Mouse (Mus musculus): ENCODE measurements around the gene Cwc27.
A peak's percentile ranks its signal among the peaks of the same experiment; 100 is the strongest.

The Cwc27 gene

DNA sequence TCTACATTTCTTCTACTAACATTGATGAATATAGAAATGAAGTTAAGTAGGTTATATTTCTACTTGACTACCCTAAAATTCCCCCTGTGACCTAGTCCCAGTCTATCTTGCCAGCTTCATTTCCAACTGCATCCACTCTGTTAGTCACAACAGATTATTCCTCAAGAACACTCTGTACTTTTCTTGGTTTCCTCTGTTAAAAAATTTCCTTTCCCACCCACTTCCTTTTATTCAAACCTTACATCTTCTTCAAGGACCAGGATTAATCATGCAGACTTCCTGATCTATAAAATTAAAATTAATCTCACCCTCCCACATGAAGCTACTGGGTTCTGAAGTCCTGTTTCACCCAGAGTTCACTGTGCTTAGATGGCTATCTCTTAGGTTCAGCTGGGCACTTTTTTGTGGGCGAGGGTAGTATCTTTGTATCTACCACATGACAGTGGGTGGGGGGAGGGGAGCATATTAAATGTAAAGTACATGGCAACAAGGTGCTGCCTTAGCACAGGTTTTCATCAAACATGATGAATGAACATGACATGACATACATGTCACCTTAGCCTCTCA is 37.8 kb downstream of the Cwc27 start:
- no peak for DNase-seq (ENCODE audit: low spot score)

DNA sequence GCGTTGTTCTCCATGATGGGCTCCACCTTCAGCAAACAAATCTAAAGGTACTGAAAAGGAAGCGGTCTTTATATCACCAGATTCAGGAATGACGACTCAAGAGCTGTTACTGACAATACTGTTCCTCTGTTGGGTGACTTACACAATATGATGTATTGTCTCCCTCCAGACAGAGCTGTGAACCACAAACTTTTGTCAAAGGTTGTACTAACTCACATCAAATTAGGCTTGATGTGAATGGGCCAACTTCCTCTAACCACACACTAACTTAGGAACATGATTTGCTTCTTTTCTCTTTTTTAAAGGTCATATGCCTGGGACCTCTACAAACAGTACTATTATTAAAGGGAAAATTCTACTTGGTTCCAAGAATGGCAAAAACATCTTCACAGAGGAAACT is 53.7 kb downstream of the Cwc27 start:
- no peak for DNase-seq (ENCODE audit: low spot score)

DNA sequence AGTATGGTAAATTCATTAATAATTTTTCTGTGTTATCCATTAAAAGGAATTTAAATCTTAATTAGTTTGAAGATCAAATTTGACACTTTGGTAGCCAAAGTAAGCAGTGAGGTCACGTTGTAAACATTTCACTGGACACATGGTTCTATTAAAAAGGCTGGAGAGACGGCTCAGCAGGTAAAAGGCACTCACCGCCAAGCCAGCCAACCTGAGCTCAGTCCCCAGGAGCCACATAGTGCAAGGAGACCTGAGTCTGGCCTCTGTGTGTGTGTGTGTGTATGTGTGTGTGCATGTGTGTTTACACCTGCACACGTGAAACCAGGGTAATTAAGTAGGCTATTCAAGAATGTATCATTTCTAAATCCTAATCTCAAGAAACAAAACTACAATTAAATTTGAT is 54.5 kb downstream of the Cwc27 start:
- no peak for DNase-seq (ENCODE audit: low spot score)

DNA sequence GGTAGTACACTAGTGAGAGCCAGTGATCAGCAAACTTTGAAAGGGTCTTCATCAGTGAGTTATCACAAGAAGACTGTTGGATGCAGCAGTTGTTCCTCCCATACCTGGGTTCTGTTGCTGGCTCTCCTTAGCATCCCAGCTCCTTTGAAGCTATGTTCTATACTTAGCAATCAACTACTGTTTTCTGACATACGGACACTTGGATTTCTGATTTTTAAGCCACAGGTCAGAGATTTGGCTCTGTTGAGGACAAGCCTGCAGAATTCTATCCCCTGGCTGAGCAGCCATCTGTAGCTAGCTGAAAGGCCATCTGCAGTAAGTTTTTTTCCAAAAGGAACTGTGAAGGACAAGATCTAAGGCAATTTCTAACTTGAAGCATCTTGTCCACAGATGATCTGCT is 57.6 kb downstream of the Cwc27 start:
- no peak for DNase-seq (ENCODE audit: low spot score)

DNA sequence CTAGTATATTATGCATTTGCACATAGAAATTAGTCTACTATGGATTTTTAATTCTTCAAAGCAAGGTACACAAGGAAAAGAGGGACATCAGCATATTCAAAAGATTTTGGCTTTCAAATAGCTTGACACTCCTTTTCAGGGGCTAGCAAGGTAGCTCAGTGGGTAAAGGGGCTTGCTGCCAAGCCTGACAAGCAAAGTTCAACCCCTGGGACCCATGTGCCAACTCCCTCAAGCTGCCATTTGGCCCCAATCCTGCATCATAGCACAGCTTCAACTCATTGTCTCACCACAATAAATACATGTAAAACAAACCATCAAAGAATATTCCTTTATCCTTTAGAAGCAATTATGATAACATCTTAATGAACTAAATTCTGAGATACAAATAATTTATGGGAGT is 69.9 kb downstream of the Cwc27 start:
- DNase-seq (ENCODE audit: low spot score) = no peak

DNA sequence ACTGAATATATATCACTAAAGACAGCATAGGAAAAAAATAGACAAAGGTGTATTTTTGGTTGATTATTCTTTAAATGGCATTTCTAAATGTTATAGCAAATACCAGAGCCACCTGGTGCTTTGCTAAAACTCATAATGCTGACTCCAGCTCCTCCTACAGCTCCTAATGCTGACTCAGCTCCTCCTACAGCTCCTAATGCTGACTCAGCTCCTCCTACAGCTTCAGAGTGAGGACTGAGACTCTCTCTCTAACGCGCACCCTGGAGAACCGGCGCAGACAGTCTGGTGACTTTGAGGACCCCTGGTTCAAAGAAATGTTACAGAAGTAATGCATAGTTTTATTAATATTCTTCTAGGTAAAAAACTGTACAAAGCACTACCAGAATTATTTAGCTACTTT is 74.1 kb downstream of the Cwc27 start:
- DNase-seq (ENCODE audit: low spot score) = peak; percentile 71

DNA sequence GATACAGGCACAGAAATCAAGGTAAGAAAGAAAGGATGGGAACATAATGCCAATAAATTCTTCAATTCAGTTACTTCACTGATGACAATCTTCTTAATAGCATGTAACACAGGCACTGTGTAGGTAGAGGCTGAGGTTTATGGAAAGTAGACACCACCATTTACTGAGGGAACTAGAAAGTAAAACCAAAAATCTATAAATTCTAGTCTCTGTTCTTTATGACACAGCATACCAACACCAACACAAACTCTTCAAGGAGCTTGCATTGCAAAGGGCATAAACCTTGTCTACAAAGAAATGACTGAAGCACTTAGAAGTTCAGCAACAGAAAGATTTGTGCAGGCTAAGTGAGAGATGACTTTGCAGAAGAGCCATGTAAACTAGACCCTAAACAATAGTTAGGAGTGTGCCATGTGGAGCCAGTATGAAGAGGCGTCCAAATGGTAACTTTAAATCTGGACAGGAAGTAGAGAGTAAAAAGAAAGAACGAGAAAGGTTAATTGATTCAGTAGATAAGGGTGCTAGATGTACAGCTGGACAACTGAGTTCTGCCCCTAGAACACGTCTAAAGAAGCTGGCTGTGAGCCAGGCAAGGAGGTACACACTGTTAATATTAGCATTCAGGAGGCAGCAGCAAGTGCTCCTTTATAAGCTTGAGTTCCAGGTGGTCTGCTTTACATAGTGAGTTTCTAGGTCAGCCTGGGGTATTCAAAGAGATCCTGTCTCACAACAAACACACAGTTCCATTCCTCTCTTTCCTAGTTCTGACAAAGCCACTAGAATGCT is 87.5 kb downstream of the Cwc27 start:
- no peak for DNase-seq (ENCODE audit: low spot score)

DNA sequence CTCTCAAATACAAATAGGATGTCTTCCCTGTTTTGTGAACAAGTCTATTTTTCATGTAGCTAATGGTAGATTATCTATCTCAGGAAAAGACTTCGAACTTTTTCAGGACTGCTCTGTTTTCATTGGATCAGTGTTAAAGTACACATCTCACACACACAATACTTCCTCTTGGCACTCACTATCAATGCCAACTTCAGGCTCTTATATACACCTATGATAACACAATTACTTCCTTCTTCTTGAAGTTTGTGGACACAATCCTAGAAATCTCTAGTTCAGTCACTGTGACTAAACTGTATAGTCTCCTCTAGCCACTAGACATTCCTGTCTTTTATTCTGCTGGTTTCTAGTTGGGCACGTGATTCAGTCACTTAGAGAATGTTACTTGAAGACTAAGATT is 89.3 kb downstream of the Cwc27 start:
- no peak for DNase-seq (ENCODE audit: low spot score)

DNA sequence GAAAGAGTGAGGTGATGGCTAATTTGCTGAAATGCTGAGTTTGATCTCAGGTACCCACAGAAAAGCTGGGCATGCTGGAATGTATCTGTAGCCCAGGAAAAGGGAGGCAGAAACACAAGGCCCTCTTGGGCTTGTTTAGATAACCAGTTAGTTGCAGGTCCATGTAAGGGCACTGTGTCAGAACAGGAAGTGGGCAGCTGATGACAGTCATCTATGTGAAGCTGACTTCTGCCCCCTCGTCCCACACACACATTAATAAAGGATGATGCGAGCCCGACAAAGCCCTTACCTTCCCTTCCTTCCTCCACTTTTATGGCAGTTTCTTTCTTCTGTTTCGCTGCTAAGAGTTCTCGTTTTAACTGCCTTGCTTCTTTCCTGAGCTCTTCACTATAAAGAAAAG is 96.8 kb downstream of the Cwc27 start:
- no peak for DNase-seq (ENCODE audit: low spot score)

DNA sequence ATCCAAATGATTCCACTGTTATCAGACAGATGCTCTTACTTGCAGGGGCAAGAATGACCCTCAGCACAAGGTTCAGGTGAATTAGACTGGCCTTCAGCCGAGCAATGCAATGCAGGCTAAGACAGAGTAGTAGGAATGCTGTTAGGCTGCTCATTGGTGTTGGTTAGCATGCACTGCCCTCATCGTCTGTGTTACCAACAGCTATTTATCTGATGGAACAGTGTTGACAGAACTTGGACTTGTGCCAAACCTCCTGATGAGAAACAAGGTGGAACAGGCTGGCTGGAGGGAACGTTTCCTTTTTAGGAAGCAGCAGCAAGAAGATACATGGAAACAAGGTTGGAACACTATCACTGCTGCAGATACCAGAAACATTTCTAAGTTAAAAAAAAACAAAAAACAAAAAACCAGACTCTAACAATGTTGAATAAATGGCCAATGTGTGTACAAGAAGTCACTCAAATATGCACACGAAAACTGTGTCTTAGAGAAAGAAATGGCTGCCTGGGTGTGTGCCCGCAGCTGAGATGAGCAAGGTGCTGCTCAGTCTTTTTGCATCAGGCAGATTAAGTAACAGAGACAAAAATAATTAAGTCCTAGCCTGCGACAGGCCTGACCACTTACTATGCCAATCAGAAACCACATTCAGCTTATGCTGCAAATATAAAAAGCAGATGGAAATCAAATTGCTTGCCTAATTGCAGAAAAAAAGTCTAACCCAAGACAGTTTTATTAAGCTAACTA is 122.2 kb downstream of the Cwc27 start:
- no peak for DNase-seq (ENCODE audit: low spot score)

DNA sequence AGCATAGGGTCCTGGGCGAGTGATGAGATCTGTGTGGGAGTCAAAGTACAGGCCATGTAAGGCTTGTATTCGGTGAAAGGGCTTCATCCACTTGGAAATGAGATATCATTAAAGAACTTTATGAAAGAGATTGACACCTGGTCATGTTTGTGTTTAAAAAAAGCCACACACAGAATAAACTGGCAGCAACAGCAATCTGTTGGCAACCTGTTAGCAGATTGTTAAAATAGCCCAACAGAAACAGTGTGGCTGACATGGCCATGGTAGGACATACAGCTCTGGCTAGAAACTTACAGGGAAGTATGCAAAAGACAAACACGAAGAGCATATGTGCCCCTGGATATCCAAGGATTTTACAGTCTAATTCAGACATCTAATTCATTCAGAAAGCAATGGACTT is 124.2 kb downstream of the Cwc27 start:
- no peak for DNase-seq (ENCODE audit: low spot score)

DNA sequence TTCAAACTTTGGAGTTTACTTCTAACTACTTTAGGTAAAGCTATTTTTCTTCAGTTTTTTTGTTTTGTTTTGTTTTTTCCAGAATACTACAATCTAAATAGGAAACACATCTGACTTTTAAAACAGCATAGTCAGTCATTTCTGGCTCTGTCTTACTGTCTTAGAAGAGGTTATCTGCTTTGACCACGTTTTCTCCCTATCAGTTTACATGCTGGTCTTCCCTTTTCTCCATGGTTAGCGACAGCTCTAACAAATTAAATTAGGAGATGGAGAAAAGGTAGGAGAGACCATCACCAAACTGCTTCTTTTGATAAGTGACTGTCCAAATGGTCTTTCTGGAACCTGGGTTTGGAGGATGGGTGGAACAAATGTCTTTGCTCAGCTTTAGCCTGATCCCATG is 131.4 kb downstream of the Cwc27 start:
- DNase-seq (ENCODE audit: low spot score) = peak; percentile 51

DNA sequence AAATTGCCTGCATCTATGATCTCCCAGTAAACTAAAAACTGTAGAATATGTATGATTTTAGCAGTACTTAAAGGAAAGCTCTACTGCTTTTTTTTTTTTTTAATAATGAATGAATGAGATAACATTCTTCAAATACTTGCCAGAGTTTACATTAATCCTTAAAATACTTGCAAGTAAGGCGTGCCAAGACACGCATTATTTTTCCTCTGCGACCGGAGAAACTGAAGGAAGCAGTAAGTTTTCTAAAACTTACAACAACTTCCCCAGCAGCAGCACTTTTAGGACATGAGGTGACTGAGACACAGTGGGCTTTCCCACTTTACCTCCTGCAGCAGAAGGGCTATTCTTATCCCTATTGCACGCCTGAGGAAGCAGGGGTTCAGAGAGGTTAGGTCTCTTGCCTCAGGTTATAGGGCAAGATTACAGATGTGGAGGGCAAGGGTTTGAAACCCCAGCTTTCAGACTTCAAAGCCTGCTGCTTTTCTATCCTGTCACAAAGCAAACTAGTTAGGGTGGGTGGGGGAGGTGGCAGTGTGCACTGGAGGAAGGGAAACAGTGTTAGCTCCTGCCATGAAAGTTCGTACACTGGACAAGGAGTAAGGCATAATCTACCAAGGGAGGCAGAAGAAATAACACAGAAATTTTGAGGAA is 132.5 kb downstream of the Cwc27 start:
- no peak for DNase-seq (ENCODE audit: low spot score)

DNA sequence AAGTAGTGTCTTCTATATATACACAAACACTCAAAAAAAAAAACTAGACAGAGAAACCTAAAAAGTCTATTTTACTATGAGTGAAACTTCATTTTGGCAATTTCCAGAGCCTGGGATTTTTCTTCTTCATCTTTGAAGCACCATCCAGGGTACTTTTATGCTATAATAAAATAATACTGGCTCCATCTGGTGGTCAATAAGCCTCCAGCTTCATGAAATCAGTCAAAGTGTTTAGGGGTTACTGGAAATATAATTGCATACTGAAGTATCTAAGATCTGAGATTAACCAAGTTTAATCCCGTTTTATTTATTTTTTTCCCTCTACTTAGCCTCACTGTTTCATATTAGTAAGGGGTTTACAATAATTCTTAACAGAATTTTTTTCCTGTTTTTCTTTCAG is 135.7 kb downstream of the Cwc27 start:
- no peak for DNase-seq (ENCODE audit: low spot score)

DNA sequence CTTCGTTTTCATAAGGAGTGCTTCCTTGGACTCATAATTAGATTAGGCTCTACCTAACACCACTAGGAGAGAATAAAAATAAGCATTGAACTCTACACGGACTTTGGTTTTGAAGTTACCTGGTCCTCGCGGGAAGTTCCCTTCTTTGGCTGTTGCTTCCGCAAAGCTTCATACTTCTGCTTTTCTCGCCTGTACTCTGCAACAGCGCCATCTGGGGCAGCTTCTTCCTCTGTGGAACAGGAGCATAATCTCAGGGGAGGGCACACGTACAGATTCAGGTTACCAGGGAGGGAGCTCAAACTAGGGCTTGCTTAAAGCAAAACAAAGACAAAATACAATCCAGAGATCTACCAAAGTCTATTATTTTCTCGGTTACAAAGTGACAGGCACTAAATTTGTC is 155.8 kb downstream of the Cwc27 start:
- DNase-seq (ENCODE audit: low spot score) = no peak

DNA sequence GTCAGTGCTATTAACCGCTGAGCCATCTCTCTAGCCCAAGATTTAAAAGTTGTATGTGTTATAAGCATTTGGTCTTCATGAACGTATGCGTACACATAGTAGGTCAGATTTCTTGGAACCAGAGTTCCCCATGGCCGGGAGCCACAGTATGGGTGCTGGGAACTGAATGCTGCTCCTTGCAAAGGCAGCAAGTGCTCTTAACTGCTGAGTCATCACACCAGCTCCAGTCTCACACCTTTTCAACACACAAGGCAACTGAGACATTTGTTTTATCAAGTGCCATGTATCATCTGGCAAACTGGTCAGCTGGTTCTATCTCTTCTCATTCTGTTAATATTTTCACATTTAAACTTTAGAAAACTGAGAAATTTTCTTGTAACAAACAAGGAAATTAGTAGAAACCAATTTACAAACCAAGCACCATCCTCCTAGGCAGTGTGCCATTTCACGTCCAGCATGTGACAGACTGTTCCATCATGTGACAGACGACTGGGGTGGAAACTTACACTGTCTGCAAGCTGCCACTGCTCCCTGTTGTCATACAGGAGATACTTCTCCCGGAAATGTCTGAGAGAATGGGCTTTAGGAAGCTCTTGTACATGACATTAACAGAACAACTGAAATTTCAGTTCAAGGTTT is 156.8 kb downstream of the Cwc27 start:
- DNase-seq (ENCODE audit: low spot score) = no peak

DNA sequence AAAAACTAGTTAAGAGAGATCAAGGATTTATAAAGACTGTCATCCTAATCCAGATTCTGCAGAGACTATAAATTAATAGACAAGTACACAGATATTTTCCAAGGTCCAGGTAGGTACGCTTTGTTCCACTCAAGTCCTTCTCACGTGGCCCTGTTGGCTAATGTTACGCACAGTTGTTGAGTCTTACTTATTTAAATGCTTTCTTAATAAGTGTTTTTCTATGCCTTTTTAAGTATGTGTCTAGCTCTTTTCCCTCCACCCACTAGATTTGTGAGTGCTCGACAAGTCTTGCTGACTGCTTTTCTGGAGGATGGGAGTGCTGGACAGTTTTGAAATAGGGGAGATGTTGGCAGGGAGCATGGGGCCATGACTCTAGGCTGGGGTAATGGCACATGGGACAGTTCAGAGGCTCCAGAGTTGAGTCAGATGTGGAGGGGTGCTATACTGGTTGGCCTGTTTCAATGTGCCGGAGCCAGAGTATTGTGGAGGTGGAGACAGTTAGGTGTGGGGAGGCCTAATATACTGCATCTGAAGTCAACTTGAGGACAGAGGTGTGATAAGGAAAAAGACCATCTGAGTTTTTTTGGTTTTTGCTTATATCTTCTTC is 160.2 kb downstream of the Cwc27 start:
- DNase-seq (ENCODE audit: low spot score) = no peak

DNA sequence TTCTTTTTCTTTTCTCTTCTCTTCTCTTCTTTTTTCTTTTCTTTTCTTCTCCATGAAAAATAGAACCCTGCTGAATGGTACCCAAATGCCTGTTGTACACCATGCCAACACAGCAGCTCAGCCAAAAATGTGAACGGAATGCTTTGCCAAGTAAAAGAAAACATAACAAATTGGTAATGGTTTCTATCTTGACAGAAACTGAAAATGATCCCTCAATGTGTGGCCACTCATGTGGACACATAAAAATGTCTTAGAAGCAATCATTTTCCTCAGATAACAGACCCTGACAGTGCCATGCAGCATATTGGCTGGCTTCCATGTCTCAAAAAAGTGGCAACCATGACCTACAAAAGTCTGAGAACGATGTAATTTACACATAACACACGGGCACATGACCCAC is 161.8 kb downstream of the Cwc27 start:
- DNase-seq (ENCODE audit: low spot score) = no peak

DNA sequence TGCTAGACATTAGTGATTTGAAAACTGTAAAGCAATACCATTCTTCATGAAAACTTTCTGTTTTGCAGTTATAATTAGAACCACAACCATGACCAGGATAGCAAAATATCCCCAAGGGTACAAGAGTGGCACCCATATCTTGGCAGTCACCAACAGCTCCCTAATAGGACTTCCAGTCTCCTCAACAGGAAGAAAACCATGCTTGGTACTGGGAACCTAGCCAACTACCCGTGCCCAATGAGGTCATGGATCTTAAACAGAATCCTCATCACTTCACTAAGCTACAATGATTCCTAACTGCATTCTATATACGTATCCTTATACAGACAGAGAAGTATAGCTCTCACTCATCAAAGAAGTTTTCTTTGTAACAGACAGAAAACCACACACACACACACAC is 165.2 kb downstream of the Cwc27 start:
- no peak for DNase-seq (ENCODE audit: low spot score)

DNA sequence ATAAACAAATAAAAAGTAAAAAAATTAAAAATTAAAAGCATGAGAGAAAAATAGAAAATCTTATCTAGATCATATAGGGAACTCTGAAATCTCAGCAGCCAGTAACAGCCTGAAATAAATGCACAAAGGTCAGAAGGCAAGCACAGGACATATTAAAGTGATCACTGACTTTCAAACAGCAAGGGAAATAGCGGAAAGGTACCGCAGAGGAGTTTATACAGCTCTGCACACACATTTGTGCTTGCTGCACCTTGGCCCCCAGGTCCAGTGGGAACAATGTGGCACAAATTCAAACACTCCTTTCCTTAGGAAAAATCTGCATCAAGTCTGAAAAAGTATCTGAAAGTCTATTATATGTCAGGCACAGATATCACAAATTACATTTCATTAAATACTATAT is 166.3 kb downstream of the Cwc27 start:
- no peak for DNase-seq (ENCODE audit: low spot score)

DNA sequence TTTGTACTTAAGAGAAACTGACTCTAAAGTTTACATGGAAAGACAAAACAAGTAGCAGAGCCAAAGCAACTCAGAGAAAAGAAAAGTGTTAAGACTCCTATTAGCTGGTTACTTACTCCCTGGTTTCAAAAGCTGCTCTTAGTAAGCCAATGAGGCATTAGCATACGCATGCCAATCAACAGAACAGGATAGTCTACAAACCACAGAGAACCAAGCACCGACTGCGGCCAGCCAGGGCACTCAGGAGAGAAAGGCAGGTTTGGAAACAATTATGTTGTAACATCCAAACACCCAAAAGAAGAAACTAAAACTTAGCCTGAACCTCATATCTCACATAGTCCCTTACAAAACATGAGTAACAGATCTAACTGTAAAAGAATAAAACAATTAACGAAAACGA is 166.8 kb downstream of the Cwc27 start:
- no peak for DNase-seq (ENCODE audit: low spot score)
